Mouse (Mus musculus): ENCODE data around the gene Ankrd13b. TPM values are rescaled to one million over a fixed set of nuclear protein-coding genes. Genes with fewer than 3 reads are reported as not detected.

The Ankrd13b gene
- total and polyA plus RNA-seq, 3 experiments, result 0.55 to 2.7 (median 1.7) TPM

GRCm38 (mm10) chr11:77497851-77498250 lies 8.4 kb upstream of the Ankrd13b start:
- no peak overlapping the region for H3K9ac ChIP-seq (ENCODE audit: insufficient read depth, low read depth)
- no peak for TF ChIP-seq TCF12 (IDR thresholded peaks at IDR 0.05; ENCODE audit: low read depth, low read length)
- TF ChIP-seq KAT2A (IDR thresholded peaks at IDR 0.05; ENCODE audit: insufficient replicate concordance, low read length), result no peak
- TF ChIP-seq MAZ (IDR thresholded peaks at IDR 0.05; ENCODE audit: low read depth, low read length), result 0 out of 2 replicates have a peak, but pooled peaks have one; percentile 0
- TF ChIP-seq BHLHE40 (IDR thresholded peaks at IDR 0.05; ENCODE audit: low read depth, low read length), result no peak
- peaks cover 34% of the 10 kb centered on the region for H3K79me2 ChIP-seq (replicated peaks; ENCODE audit: control insufficient read depth, extremely low read depth, insufficient read depth, poor library complexity, severe bottlenecking)
- in situ Hi-C loops (cut with MboI; ENCODE audit: low pct_ligation_motif_present, low pct_unique_long_range_greater_than_20kb, low sequenced_read_pairs) (loop anchor here (5.0 kb wide), 1 partner anchor 124 kb away; no protein-coding TSS in a partner anchor), dilution Hi-C loops (cut with MboI; ENCODE audit: extremely low pct_ligation_motif_present, extremely low pct_unique_long_range_greater_than_20kb, low sequenced_read_pairs) (no loop called here)
- H3K4me3 ChIP-seq (replicated peaks in 1 of 3; ENCODE audit: low read depth in 2 of 3, low read length in 2 of 3, poor library complexity in 1 of 3), result no peak overlapping the region
- peaks cover 25 to 66% of the 10 kb centered on the region in 2 experiments for H3K36me3 ChIP-seq (replicated peaks in 1 of 2; ENCODE audit: control insufficient read depth in 1 of 2, insufficient read depth in 1 of 2, low read length in 1 of 2)
- DNase-seq (ENCODE audit: extremely low read depth), result no peak
- H3K4me1 ChIP-seq (ENCODE audit: control insufficient read depth in 1 of 2, insufficient read depth in 2 of 2), result peaks cover 19 to 54% of the 10 kb centered on the region in 2 experiments
- H3K27ac ChIP-seq (ENCODE audit: insufficient read depth, low read depth), result no peak overlapping the region
- no peak overlapping the region for H3K4me2 ChIP-seq (ENCODE audit: insufficient read depth, low read depth, poor library complexity, severe bottlenecking)
- no peaks in the 10 kb centered on the region for H3K9me3 ChIP-seq (replicated peaks; ENCODE audit: low read length)
- no peaks in the 10 kb centered on the region for H3K27me3 ChIP-seq (replicated peaks)

DNA sequence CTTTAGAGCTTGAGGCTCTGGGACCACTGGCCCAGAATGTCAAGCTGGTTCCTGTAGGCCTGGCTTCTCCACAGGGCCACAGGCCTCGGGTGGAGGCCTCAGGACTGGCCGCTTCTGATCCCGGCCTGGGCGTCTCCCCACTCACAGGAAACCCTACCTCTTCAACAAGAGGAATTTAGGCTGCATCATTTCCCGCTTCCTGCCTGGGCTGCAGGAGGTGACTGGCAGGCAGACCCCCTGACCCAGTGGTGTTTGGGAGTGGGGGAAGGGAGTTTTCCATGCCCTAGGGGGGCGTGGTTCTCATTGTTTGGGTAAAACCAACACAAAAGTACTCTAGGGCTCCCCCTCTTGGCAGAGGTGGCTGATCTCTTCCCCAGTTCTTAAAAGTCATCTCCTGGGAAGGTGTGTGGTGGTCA lies 7.9 kb upstream of the Ankrd13b start:
- Histone ChIP-seq H3K9ac (ENCODE audit: insufficient read depth, low read depth) (no peak overlapping the region), H3K4me2 (ENCODE audit: insufficient read depth, low read depth, poor library complexity, severe bottlenecking) (no peak overlapping the region), H3K4me3 (replicated peaks in 1 of 3; ENCODE audit: low read depth in 2 of 3, low read length in 2 of 3, poor library complexity in 1 of 3) (no peak overlapping the region), H3K36me3 (replicated peaks in 1 of 2; ENCODE audit: control insufficient read depth in 1 of 2, insufficient read depth in 1 of 2, low read length in 1 of 2) (peaks cover 21 to 61% of the 10 kb centered on the region in 2 experiments), H3K27me3 (replicated peaks) (no peaks in the 10 kb centered on the region), H3K27ac (ENCODE audit: insufficient read depth, low read depth) (0 out of 2 replicates have a peak overlapping the region, but pooled peaks have one; percentile 15), H3K79me2 (replicated peaks; ENCODE audit: control insufficient read depth, extremely low read depth, insufficient read depth, poor library complexity, severe bottlenecking) (peaks cover 34% of the 10 kb centered on the region), H3K9me3 (replicated peaks; ENCODE audit: low read length) (no peaks in the 10 kb centered on the region), H3K4me1 (ENCODE audit: control insufficient read depth in 1 of 2, insufficient read depth in 2 of 2) (peaks cover 19 to 54% of the 10 kb centered on the region in 2 experiments)
- peak; percentile 89 for DNase-seq (ENCODE audit: extremely low read depth)
- 0 out of 2 replicates have a peak, but pooled peaks have one; percentile 7 for TF ChIP-seq ELF1 (IDR thresholded peaks at IDR 0.05; ENCODE audit: low read depth, low read length)
- TF ChIP-seq RAD21 (IDR thresholded peaks at IDR 0.05; ENCODE audit: low read depth, low read length), result peak; percentile 23
- no peak for TF ChIP-seq MEF2A (IDR thresholded peaks at IDR 0.05; ENCODE audit: borderline replicate concordance, low read depth, low read length)
- TF ChIP-seq SMC3 (IDR thresholded peaks at IDR 0.05; ENCODE audit: low read depth, low read length), result peak; percentile 63
- TF ChIP-seq JUN (IDR thresholded peaks at IDR 0.05; ENCODE audit: insufficient read depth, low read depth, low read length), result no peak
- TF ChIP-seq USF1 (IDR thresholded peaks at IDR 0.05; ENCODE audit: low read depth, low read length), result no peak
- TF ChIP-seq MAZ (IDR thresholded peaks at IDR 0.05; ENCODE audit: low read depth, low read length), result peak; percentile 44; the same call in 1 of the 2 replicates
- TF ChIP-seq POLR2A (IDR thresholded peaks at IDR 0.05; ENCODE audit: low read depth, low read length), result no peak
- peak; percentile 67 for TF ChIP-seq CHD2 (IDR thresholded peaks at IDR 0.05; ENCODE audit: low read length)
- TF ChIP-seq CTCF (conservative IDR thresholded peaks at IDR 0.05 in 1 of 2, IDR thresholded peaks at IDR 0.05 in 1 of 2; ENCODE audit: low read depth in 2 of 2, low read length in 2 of 2), result peak; percentile 63 to 84
- TF ChIP-seq MXI1 (IDR thresholded peaks at IDR 0.05; ENCODE audit: low read depth, low read length), result peak; percentile 55
- 0 out of 2 replicates have a peak, but pooled peaks have one; percentile 69 for TF ChIP-seq SIN3A (IDR thresholded peaks at IDR 0.05; ENCODE audit: low read length)
- no peak for TF ChIP-seq JUND (conservative IDR thresholded peaks at IDR 0.05; ENCODE audit: low read depth, low read length)
- TF ChIP-seq ZC3H11A (IDR thresholded peaks at IDR 0.05; ENCODE audit: low read depth, low read length), result no peak
- TF ChIP-seq RCOR1 (conservative IDR thresholded peaks at IDR 0.05; ENCODE audit: low read depth, low read length), result no peak
- dilution Hi-C loops (cut with MboI; ENCODE audit: extremely low pct_ligation_motif_present, extremely low pct_unique_long_range_greater_than_20kb, low sequenced_read_pairs), result no loop called here
- in situ Hi-C loops (cut with MboI; ENCODE audit: low pct_ligation_motif_present, low pct_unique_long_range_greater_than_20kb, low sequenced_read_pairs), result loop anchor here (5.0 kb wide), 1 partner anchor 125 kb away; no protein-coding TSS in a partner anchor
